Mouse (Mus musculus) erythroblast, embryonic 14.5 days (primary cell): Measurements from ENCODE around the gene Surf2.

Experiments used
- GATA1 ChIP-seq: IDR thresholded peaks from 2 replicates; pipeline ENCODE4 v1.6.1; 2012; ENCODE audit warnings: low read length, inconsistent platforms, mixed read lengths
- TAL1 ChIP-seq: IDR thresholded peaks from 3 replicates; pipeline ENCODE4 v1.6.1; 2012; ENCODE audit warnings: low read length, inconsistent platforms, mixed read lengths

- TF ChIP-seq GATA1 (no peak), TAL1 (no peak)
Observed at GRCm38 (mm10) chr2:26915927-26916728, at the start of gene Surf2, which contains the start of gene Surf1.
